Mouse (Mus musculus): ENCODE measurements around the gene Pdzd4. TPM values are rescaled to one million over a fixed set of nuclear protein-coding genes. Genes with fewer than 3 reads are reported as not detected.

The Pdzd4 gene
- total and polyA plus RNA-seq, 3 experiments: 0.46 to 2.7 TPM; not detected in 1

DNA sequence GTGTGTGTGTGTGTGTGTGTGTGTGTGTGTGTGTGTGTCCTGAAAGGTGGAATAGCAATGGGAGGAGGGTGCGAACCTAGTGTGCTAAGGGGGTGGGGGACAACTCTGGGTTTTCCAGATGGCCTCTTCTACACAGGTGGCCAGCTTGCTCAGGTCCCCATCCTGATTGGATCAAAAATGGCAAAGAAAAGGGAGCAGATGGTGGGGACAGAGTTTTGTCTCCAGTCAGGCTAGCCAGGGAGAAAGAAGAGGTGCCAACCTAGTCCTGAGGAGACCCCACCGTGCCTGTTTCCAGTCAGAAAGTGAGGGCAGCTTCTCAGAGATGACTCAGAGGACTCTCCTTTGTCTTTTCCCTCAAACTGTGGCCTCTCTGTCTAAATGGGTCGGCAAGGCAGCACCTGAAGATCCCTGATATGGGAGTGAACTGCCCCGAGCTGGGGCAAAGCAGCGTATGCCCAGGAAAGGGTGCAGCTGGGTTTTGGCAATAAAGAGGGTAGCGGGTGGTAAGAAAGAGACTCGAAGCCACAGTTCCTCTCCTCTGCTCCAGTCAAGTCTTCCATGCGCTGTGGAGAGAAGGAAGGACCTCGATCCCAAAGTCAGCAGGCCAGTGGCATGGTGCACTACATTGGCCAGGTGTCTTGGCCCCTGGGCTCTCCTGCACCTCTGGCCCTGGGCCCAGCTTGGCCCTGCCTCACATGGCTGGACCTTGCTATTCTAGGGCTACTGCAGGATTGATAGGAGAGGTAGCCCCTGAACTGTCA is 29.7 kb upstream of the Pdzd4 start:
- Histone ChIP-seq H3K4me3 (ENCODE audit: control insufficient read depth in 1 of 2, insufficient read depth in 1 of 2, low read depth in 2 of 2, low read length in 2 of 2) (no peak overlapping the region), H3K27me3 (ENCODE audit: control insufficient read depth in 1 of 2, insufficient read depth in 2 of 2, low read length in 2 of 2) (no peaks in the 10 kb centered on the region)
- no peak for TF ChIP-seq RCOR1 (IDR thresholded peaks at IDR 0.05; ENCODE audit: low read depth, low read length)
- TF ChIP-seq NRF1 (IDR thresholded peaks at IDR 0.05; ENCODE audit: insufficient read depth, low read depth, low read length, poor library complexity, severe bottlenecking): no peak
- TF ChIP-seq MYC (IDR thresholded peaks at IDR 0.05; ENCODE audit: low read depth, low read length): no peak
- no peak for TF ChIP-seq UBTF (IDR thresholded peaks at IDR 0.05; ENCODE audit: borderline replicate concordance, insufficient read depth, low read depth, low read length)
- TF ChIP-seq KAT2A (conservative IDR thresholded peaks at IDR 0.05; ENCODE audit: low read depth, low read length): no peak
- no peak for TF ChIP-seq ZMIZ1 (IDR thresholded peaks at IDR 0.05; ENCODE audit: low read depth, low read length)
- TF ChIP-seq USF2 (IDR thresholded peaks at IDR 0.05; ENCODE audit: borderline replicate concordance in 1 of 2, insufficient read depth in 1 of 2, low read depth in 1 of 2, low read length in 2 of 2): no peak
- TF ChIP-seq RAD21 (IDR thresholded peaks at IDR 0.05; ENCODE audit: low read depth, low read length): no peak
- no peak for TF ChIP-seq TBP (IDR thresholded peaks at IDR 0.05; ENCODE audit: low read depth, low read length)
- TF ChIP-seq EP300 (IDR thresholded peaks at IDR 0.05; ENCODE audit: low read depth in 1 of 2, low read length in 2 of 2): no peak
- TF ChIP-seq E2F4 (IDR thresholded peaks at IDR 0.05; ENCODE audit: borderline replicate concordance, low read depth, low read length): no peak
- no peak for TF ChIP-seq CHD1 (IDR thresholded peaks at IDR 0.05; ENCODE audit: low read depth, low read length)
- no peak for TF ChIP-seq POLR2A (IDR thresholded peaks at IDR 0.05; ENCODE audit: control insufficient read depth in 1 of 2, insufficient read depth in 1 of 2, low read depth in 1 of 2, low read length in 2 of 2, poor library complexity in 1 of 2)

DNA sequence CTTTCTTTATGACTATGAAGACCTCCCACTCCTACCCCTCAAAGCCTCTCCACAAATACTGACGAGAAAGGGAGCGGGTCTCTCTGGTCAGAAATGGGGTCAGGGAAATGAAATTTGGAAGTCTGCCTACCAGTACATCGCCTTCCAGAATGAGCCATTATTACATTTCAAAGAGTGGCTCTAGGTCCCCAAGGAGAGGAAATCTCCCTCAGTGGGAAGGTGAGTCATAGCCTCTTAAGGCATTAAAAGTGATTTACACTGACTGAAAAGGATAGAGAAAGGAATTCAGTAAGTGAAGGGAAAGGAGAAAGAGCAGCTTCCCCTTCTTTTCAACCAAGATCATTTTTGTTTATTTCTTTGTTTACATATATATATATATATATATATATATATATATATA is 11.9 kb upstream of the Pdzd4 start:
- no peaks in the 10 kb centered on the region for H3K9me3 ChIP-seq (replicated peaks; ENCODE audit: insufficient read depth, low read length)
- no peaks in the 10 kb centered on the region for H3K79me2 ChIP-seq (ENCODE audit: control insufficient read depth, insufficient read depth, low read length, poor library complexity)
- H3K4me1 ChIP-seq (ENCODE audit: control insufficient read depth in 1 of 2, insufficient read depth in 2 of 2, low read length in 2 of 2): no peaks in the 10 kb centered on the region
- H3K36me3 ChIP-seq (ENCODE audit: control insufficient read depth in 1 of 2, insufficient read depth in 2 of 2, low read length in 2 of 2): no peaks in the 10 kb centered on the region
- H3K27ac ChIP-seq (ENCODE audit: control insufficient read depth, low read depth, low read length): no peak overlapping the region
- TF ChIP-seq JUND (IDR thresholded peaks at IDR 0.05; ENCODE audit: low read depth, low read length) (no peak), NELFE (IDR thresholded peaks at IDR 0.05; ENCODE audit: low read depth, low read length) (no peak), POLR2AphosphoS2 (IDR thresholded peaks at IDR 0.05; ENCODE audit: low read length) (no peak), ZKSCAN1 (IDR thresholded peaks at IDR 0.05; ENCODE audit: low read depth, low read length) (no peak), KAT2A (conservative IDR thresholded peaks at IDR 0.05; ENCODE audit: low read depth, low read length) (no peak), BHLHE40 (IDR thresholded peaks at IDR 0.05; ENCODE audit: borderline replicate concordance, low read depth, low read length) (no peak), ELF1 (IDR thresholded peaks at IDR 0.05; ENCODE audit: low read depth, low read length) (no peak), E2F4 (IDR thresholded peaks at IDR 0.05; ENCODE audit: borderline replicate concordance, low read depth, low read length) (no peak), ZNF384 (IDR thresholded peaks at IDR 0.05; ENCODE audit: low read depth, low read length) (no peak), GABPA (IDR thresholded peaks at IDR 0.05; ENCODE audit: low read depth, low read length) (no peak), MYC (IDR thresholded peaks at IDR 0.05; ENCODE audit: low read depth, low read length) (no peak), HCFC1 (IDR thresholded peaks at IDR 0.05; ENCODE audit: low read depth, low read length) (no peak), POLR2AphosphoS5 (IDR thresholded peaks at IDR 0.05; ENCODE audit: borderline replicate concordance, low read depth, low read length) (no peak), TBP (IDR thresholded peaks at IDR 0.05; ENCODE audit: low read depth, low read length) (no peak), USF1 (IDR thresholded peaks at IDR 0.05; ENCODE audit: low read depth, low read length) (no peak), ETS1 (IDR thresholded peaks at IDR 0.05; ENCODE audit: low read depth, low read length) (no peak), ZMIZ1 (IDR thresholded peaks at IDR 0.05; ENCODE audit: low read depth, low read length) (no peak)
- H3K9ac ChIP-seq (ENCODE audit: control insufficient read depth, low read depth, low read length, poor library complexity, severe bottlenecking): no peak overlapping the region
- H3K27me3 ChIP-seq (ENCODE audit: control insufficient read depth in 1 of 2, insufficient read depth in 2 of 2, low read length in 2 of 2): no peaks in the 10 kb centered on the region
- no peak overlapping the region for H3K4me3 ChIP-seq (ENCODE audit: control insufficient read depth in 1 of 2, insufficient read depth in 1 of 2, low read depth in 2 of 2, low read length in 2 of 2)
- DNase-seq (ENCODE audit: low read depth, low spot score): no peak

More for the DNA sequence above, 29.7 kb upstream of the Pdzd4 start:
- no peak for DNase-seq (ENCODE audit: low read depth, low spot score)
- Histone ChIP-seq H3K9ac (ENCODE audit: control insufficient read depth, low read depth, low read length, poor library complexity, severe bottlenecking) (no peak overlapping the region), H3K9me3 (replicated peaks; ENCODE audit: insufficient read depth, low read length) (no peaks in the 10 kb centered on the region), H3K4me1 (ENCODE audit: control insufficient read depth in 1 of 2, insufficient read depth in 2 of 2, low read length in 2 of 2) (no peaks in the 10 kb centered on the region), H3K36me3 (ENCODE audit: control insufficient read depth in 1 of 2, insufficient read depth in 2 of 2, low read length in 2 of 2) (no peaks in the 10 kb centered on the region), H3K79me2 (ENCODE audit: control insufficient read depth, insufficient read depth, low read length, poor library complexity) (no peaks in the 10 kb centered on the region), H3K27ac (ENCODE audit: control insufficient read depth, low read depth, low read length) (no peak overlapping the region)
